Mouse (Mus musculus): ENCODE measurements around the gene Rnase9. TPM values are rescaled to one million over a fixed set of nuclear protein-coding genes. Genes with fewer than 3 reads are reported as not detected.

The Rnase9 gene
- total RNA-seq, 2 experiments from 2014 or later, result not detected

DNA sequence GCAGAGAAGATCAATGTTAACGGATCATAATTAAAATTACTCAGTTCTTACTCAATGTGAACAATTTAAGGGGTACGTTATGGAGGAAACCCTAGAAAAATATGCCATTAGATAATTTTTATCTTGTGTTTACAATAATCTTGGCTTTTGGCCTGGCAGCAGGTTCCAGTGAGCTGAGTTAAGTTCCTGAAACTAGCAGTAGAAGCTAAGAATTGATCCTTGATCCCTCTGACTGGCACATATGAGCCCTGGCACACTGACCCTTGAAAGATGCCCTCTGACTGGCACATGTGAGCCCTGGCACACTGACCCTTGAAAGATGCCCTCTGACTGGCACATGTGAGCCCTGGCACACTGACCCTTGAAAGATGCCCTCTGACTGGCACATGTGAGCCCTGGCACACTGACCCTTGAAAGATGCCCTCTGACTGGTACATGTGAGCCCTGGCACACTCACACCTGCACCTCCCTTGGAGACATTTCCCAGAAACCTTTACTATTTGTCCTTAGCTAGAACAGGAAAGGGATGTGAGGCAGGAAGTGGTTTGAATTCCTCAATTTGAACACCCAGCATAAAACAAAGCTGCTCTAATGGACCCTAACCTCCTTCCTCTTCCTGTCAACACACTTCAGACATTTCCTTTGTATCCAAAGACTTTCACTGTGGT is 43.5 kb downstream of the Rnase9 start:
- intact Hi-C loops (cut with DNase I), result no loop called here
- no peak for DNase-seq (ENCODE audit: low spot score in 2 of 2)

- no peak for DNase-seq (ENCODE audit: low spot score in 2 of 2)
- intact Hi-C loops (cut with DNase I), result no loop called here
These were observed 44.6 kb downstream of the Rnase9 start for GRCm38 (mm10) chr14:50997088-50997487.

- intact Hi-C loops (cut with DNase I), result no loop called here
- no peak for DNase-seq (ENCODE audit: low spot score in 2 of 2)
These were observed 50.6 kb downstream of the Rnase9 start for GRCm38 (mm10) chr14:50991037-50991436.

Other genes starting within 250 kb of the Rnase9 start
- not detected for gene Ccnb1ip1, start 234.1 kb downstream of the Rnase9 start, total RNA-seq (2021)
- gene Parp2, start 234.0 kb downstream of the Rnase9 start, total RNA-seq (2021), result 10 to 100 TPM; 25.5 to 29.8 TPM
- gene Tep1, start 171.3 kb downstream of the Rnase9 start, total RNA-seq (2021), result 1 to 10 TPM; 2.2 to 2.6 TPM
- 1 to 10 TPM; 2.0 to 2.9 TPM for gene Klhl33, start 144.4 kb downstream of the Rnase9 start, total RNA-seq (2021)
- gene Osgep, start 117.0 kb downstream of the Rnase9 start, total RNA-seq (2021), result 10 to 100 TPM; 35.1 to 39.7 TPM
- gene Apex1, start 116.9 kb downstream of the Rnase9 start, total RNA-seq (2021), result 10 to 100 TPM; 57.7 to 61.1 TPM
- gene Pip4p1, start 111.0 kb downstream of the Rnase9 start, total RNA-seq (2021), result 10 to 100 TPM; 87.3 to 98.4 TPM
- 10 to 100 TPM; 13.7 to 15.2 TPM for gene Pnp, start 110.8 kb downstream of the Rnase9 start, total RNA-seq (2021)
- 10 to 100 TPM in 1 of 2 experiments, 1 to 10 TPM in 1; 9.2 to 14.4 TPM for gene Gm49342, start 97.4 kb downstream of the Rnase9 start, total RNA-seq (2021)
- gene Pnp2, start 85.9 kb downstream of the Rnase9 start, total RNA-seq (2021), result 1 to 10 TPM in 1 of 2 experiments, under 1 TPM in 1; 0.68 to 1.5 TPM
- gene Rnase10, start 34.1 kb downstream of the Rnase9 start, total RNA-seq (2021), result under 1 TPM in 1 of 2 experiments, not detected in 1; 0.30 TPM
- not detected for gene Rnase11, start 8.3 kb upstream of the Rnase9 start, total RNA-seq (2021)
- not detected for gene Rnase12, start 15.8 kb upstream of the Rnase9 start, total RNA-seq (2021)
- not detected for gene Olfr750, start 32.6 kb upstream of the Rnase9 start, total RNA-seq (2021)
- gene Rnase4, start 49.2 kb upstream of the Rnase9 start, total RNA-seq (2021), result 10 to 100 TPM; 19.0 to 20.1 TPM
- 1 to 10 TPM; 2.9 to 4.1 TPM for gene Ang, start 49.3 kb upstream of the Rnase9 start, total RNA-seq (2021)
- gene Eddm3b, start 72.6 kb upstream of the Rnase9 start, total RNA-seq (2021), result not detected
- not detected for gene Rnase6, start 82.0 kb upstream of the Rnase9 start, total RNA-seq (2021)
- under 1 TPM in 1 of 2 experiments, not detected in 1; 0.48 TPM for gene Rnase1, start 104.9 kb upstream of the Rnase9 start, total RNA-seq (2021)
- not detected for gene Rnase2b, start 120.4 kb upstream of the Rnase9 start, total RNA-seq (2021)
- gene Ang2, start 157.3 kb upstream of the Rnase9 start, total RNA-seq (2021), result not detected
- not detected for gene Ear14, start 161.5 kb upstream of the Rnase9 start, total RNA-seq (2021)
- not detected for gene Rnase2a, start 214.2 kb upstream of the Rnase9 start, total RNA-seq (2021)